Comparison of ENCODE assay signal across 9 mouse cellular contexts in genomic region chr6:136555523-136555915, GRCm38 (mm10). TPM values are rescaled to one million over a fixed set of nuclear protein-coding genes. Genes with fewer than 3 reads are reported as not detected.
DNase-seq lines count a peak whose midpoint lies in the region; ATAC-seq and TF ChIP-seq lines count a peak whose summit lies in the region.
"Had no signal": no experiment of that assay in that cellular context is flagged by ENCODE, and none has a peak within 500 bp of the region (broad histone marks: within the 10 kb centered on the region; RNA-seq: fewer than 3 reads in every experiment).

No protein-coding gene starts in this region.

- intact Hi-C loops in left cerebral cortex, postnatal 36 days (cut with DNase I) = loop anchor here (2.0 kb wide), 2 partner anchors 37 to 131 kb away; no protein-coding TSS in a partner anchor

- H3K27ac ChIP-seq in hindbrain, postnatal 0 days = peak overlapping the region; percentile 45; the same call in 1 of the 2 replicates
- no peak overlapping the region for H3K27ac ChIP-seq in limb, embryonic 14.5 days (replicated peaks; ENCODE audit: low read depth, low read length)
- peak overlapping the region; percentile 65 for H3K27ac ChIP-seq in midbrain, embryonic 14.5 days (replicated peaks; ENCODE audit: low read depth, low read length)
- H3K27ac ChIP-seq: embryonic facial prominence, embryonic 15.5 days had no signal

- H3K9ac ChIP-seq in hindbrain, postnatal 0 days (replicated peaks; ENCODE audit: low read length) = no peak overlapping the region
- no peak overlapping the region for H3K9ac ChIP-seq in limb, embryonic 14.5 days (ENCODE audit: low read depth, low read length, severe bottlenecking)
- H3K9ac ChIP-seq in midbrain, embryonic 14.5 days (replicated peaks; ENCODE audit: low read length) = no peak overlapping the region
- H3K9ac ChIP-seq: embryonic facial prominence, embryonic 15.5 days had no signal

- no peaks in the 10 kb centered on the region for H3K9me3 ChIP-seq in hindbrain, postnatal 0 days (ENCODE audit: low read length)
- H3K9me3 ChIP-seq in limb, embryonic 14.5 days (ENCODE audit: control insufficient read depth, low read length) = no peaks in the 10 kb centered on the region
- H3K9me3 ChIP-seq in midbrain, embryonic 14.5 days (ENCODE audit: control insufficient read depth, low read length) = no peaks in the 10 kb centered on the region
- H3K9me3 ChIP-seq: embryonic facial prominence, embryonic 15.5 days had no signal

- peak; percentile 72 to 77 for DNase-seq in left cerebral cortex, adult 18-20 months (ENCODE audit: low spot score in 2 of 2)
- DNase-seq in left cerebral cortex, postnatal 36 days (ENCODE audit: low spot score in 2 of 2) = no peak
- DNase-seq in c-Kit-negative CD71-positive TER-119-positive erythroid progenitor cells, embryonic 14.5 days (ENCODE audit: low read depth, low spot score) = peak; percentile 71
- peak; percentile 56 to 57 for DNase-seq in frontal cortex, postnatal 25 days (ENCODE audit: low spot score in 2 of 2)
- peak; percentile 73 for DNase-seq in hindbrain, postnatal 0 days (ENCODE audit: low spot score)
- DNase-seq in limb, embryonic 14.5 days (ENCODE audit: low spot score) = peak; percentile 69
- DNase-seq in midbrain, embryonic 14.5 days = peak; percentile 74
- peak; percentile 34 to 66 for DNase-seq in spleen, postnatal 14 days (ENCODE audit: low spot score in 2 of 2)

- H3K4me2 ChIP-seq in hindbrain, postnatal 0 days (ENCODE audit: low read depth, low read length) = no peak overlapping the region
- no peak overlapping the region for H3K4me2 ChIP-seq in limb, embryonic 14.5 days (replicated peaks; ENCODE audit: low read depth, low read length, severe bottlenecking)
- no peak overlapping the region for H3K4me2 ChIP-seq in midbrain, embryonic 14.5 days (ENCODE audit: low read length)
- H3K4me2 ChIP-seq: embryonic facial prominence, embryonic 15.5 days had no signal

- TF ChIP-seq CTCF in hindbrain, postnatal 0 days (IDR thresholded peaks at IDR 0.05; ENCODE audit: low read depth) = peak; percentile 74

- H3K36me3 ChIP-seq in hindbrain, postnatal 0 days (ENCODE audit: insufficient read depth, low read length) = peaks cover 9% of the 10 kb centered on the region; the same call in 1 of the 2 replicates
- H3K36me3 ChIP-seq in limb, embryonic 14.5 days (ENCODE audit: control insufficient read depth, insufficient read depth, low read length) = peaks cover 17% of the 10 kb centered on the region
- H3K36me3 ChIP-seq in midbrain, embryonic 14.5 days (ENCODE audit: control insufficient read depth, insufficient read depth, low read length) = peaks cover 12% of the 10 kb centered on the region

- no peak for TF ChIP-seq POLR2A in limb, embryonic 14.5 days (IDR thresholded peaks at IDR 0.05; ENCODE audit: borderline replicate concordance, extremely low read depth, insufficient read depth, insufficient read length)

- ATAC-seq in hindbrain, postnatal 0 days = no peak
- no peak for ATAC-seq in limb, embryonic 14.5 days (ENCODE audit: low FRiP score, low read depth)
- 0 out of 2 replicates have a peak, but pooled peaks have one; percentile 9 for ATAC-seq in midbrain, embryonic 14.5 days (ENCODE audit: low FRiP score, low TSS enrichment)

- H3K4me3 ChIP-seq in hindbrain, postnatal 0 days (ENCODE audit: low read length) = no peak overlapping the region
- no peak overlapping the region for H3K4me3 ChIP-seq in limb, embryonic 14.5 days (replicated peaks; ENCODE audit: low read length)
- no peak overlapping the region for H3K4me3 ChIP-seq in midbrain, embryonic 14.5 days (replicated peaks; ENCODE audit: low read depth, low read length)
- H3K4me3 ChIP-seq: embryonic facial prominence, embryonic 15.5 days had no signal

- no peaks in the 10 kb centered on the region for H3K27me3 ChIP-seq in hindbrain, postnatal 0 days (ENCODE audit: insufficient read depth, low read length)
- no peaks in the 10 kb centered on the region for H3K27me3 ChIP-seq in limb, embryonic 14.5 days (ENCODE audit: control insufficient read depth, insufficient read depth, low read length)
- H3K27me3 ChIP-seq in midbrain, embryonic 14.5 days (ENCODE audit: control insufficient read depth, insufficient read depth, low read length) = no peaks in the 10 kb centered on the region
- H3K27me3 ChIP-seq: embryonic facial prominence, embryonic 15.5 days had no signal

- 48% methylated on average over 5 of the region's 5 CpGs for WGBS in hindbrain, postnatal 0 days
- WGBS in limb, embryonic 14.5 days = 66% methylated on average over 5 of the region's 5 CpGs
- WGBS in midbrain, embryonic 14.5 days = 47% methylated on average over 5 of the region's 5 CpGs

- peaks cover 5% of the 10 kb centered on the region; the same call in 1 of the 2 replicates for H3K4me1 ChIP-seq in hindbrain, postnatal 0 days (ENCODE audit: insufficient read depth, low read length)
- H3K4me1 ChIP-seq in limb, embryonic 14.5 days (ENCODE audit: control insufficient read depth, insufficient read depth, low read length) = peaks cover 13% of the 10 kb centered on the region; the same call in 1 of the 2 replicates
- peaks cover 19% of the 10 kb centered on the region; the same call in 1 of the 2 replicates for H3K4me1 ChIP-seq in midbrain, embryonic 14.5 days (ENCODE audit: control insufficient read depth, insufficient read depth, low read length)

RNA-seq across cellular contexts. Expression of gene Atf7ip, which starts 49.6 kb away (rescaled TPM):
- total RNA-seq in left cerebral cortex, adult 18-20 months (2021) = 100 to 1,000 TPM in 1 of 2 experiments, 10 to 100 TPM in 1; 94.9 to 124 TPM
- 100 to 1,000 TPM; 102 to 125 TPM for total RNA-seq in left cerebral cortex, postnatal 36 days (2021)
- total RNA-seq in hindbrain, postnatal 0 days (2014; rRNA removed) = 39.4 and 42.8 TPM in 2 replicates
- 22.9 and 25.6 TPM in 2 replicates for polyA plus RNA-seq in hindbrain, postnatal 0 days (2015; fragmentation: Nextera tagmentation; extraction: Ambion mirVana)
- 35.7 and 46.3 TPM in 2 replicates for polyA plus RNA-seq in limb, embryonic 14.5 days (2012; rRNA removed)
- 38.4 and 41.8 TPM in 2 replicates for polyA plus RNA-seq in limb, embryonic 14.5 days (2014; fragmentation: Nextera tagmentation; extraction: Ambion mirVana)
- polyA plus RNA-seq in midbrain, embryonic 14.5 days (2014; fragmentation: Nextera tagmentation; extraction: Ambion mirVana) = 49.8 and 57.9 TPM in 2 replicates

Comparison
In these comparisons a context has a peak if more than half of its experiments do, and no peak if none do; other contexts are left out.
1. DNase-seq: peak in left cerebral cortex, adult 18-20 months (2 of 2), c-Kit-negative CD71-positive TER-119-positive erythroid progenitor cells, embryonic 14.5 days (single experiment), frontal cortex, postnatal 25 days (2 of 2), hindbrain, postnatal 0 days (single experiment), limb, embryonic 14.5 days (single experiment), midbrain, embryonic 14.5 days (single experiment) and spleen, postnatal 14 days (2 of 2); none in left cerebral cortex, postnatal 36 days (0 of 2).